Mouse (Mus musculus) hindbrain, postnatal 0 days (tissue): Measurements from ENCODE around the gene Slit3. TPM values are rescaled to one million over a fixed set of nuclear protein-coding genes. Genes with fewer than 3 reads are reported as not detected.

ENCODE experiments used
- ATAC-seq: fragments of 200-750 bp; cut with Nextera tagmentation; 2 replicates; pipeline ENCODE4 v1.8.0; 2017; ENCODE audit warnings: mild to moderate bottlenecking, moderate TSS enrichment, moderate library complexity
- DNase-seq: peaks from one replicate; pipeline ENCODE4 v3.0.0-alpha.2; 2015; ENCODE audit warnings: low spot score
- H3K27ac ChIP-seq: fragments of 300-500 bp; sonication (generic); 2 replicates; pipeline ENCODE4 v1.5.1; 2014; ENCODE audit warnings: mild to moderate bottlenecking
- H3K27me3 ChIP-seq: fragments of 300-500 bp; sonication (generic); 2 replicates; pipeline ENCODE4 v1.6.1; 2014; ENCODE audit warnings: low read length, mixed read lengths; ENCODE audit not compliant: insufficient read depth
- H3K36me3 ChIP-seq: fragments of 300-500 bp; sonication (generic); 2 replicates; pipeline ENCODE4 v1.6.1; 2014; ENCODE audit warnings: low read length, mixed read lengths; ENCODE audit not compliant: insufficient read depth
- H3K4me1 ChIP-seq: fragments of 300-500 bp; sonication (generic); 2 replicates; pipeline ENCODE4 v1.6.1; 2014; ENCODE audit warnings: antibody characterized with exemption, low read length, mixed read lengths; ENCODE audit not compliant: insufficient read depth
- H3K4me2 ChIP-seq: fragments of 300-500 bp; sonication (generic); 2 replicates; pipeline ENCODE4 v1.6.1; 2014; ENCODE audit warnings: low read depth, mild to moderate bottlenecking, low read length, moderate library complexity, mixed read lengths
- H3K4me3 ChIP-seq: fragments of 300-500 bp; sonication (generic); 2 replicates; pipeline ENCODE4 v1.5.1; 2014; ENCODE audit warnings: low read length
- H3K9ac ChIP-seq: fragments of 300-500 bp; sonication (generic); replicated peaks from 2 replicates; pipeline ENCODE4 v1.6.1; 2014; ENCODE audit warnings: mild to moderate bottlenecking, low read length, moderate library complexity, mixed read lengths
- H3K9me3 ChIP-seq: fragments of 300-500 bp; sonication (generic); 2 replicates; pipeline ENCODE4 v1.6.1; 2016; ENCODE audit warnings: low read length, mixed read lengths
- CTCF ChIP-seq: IDR thresholded peaks from 2 replicates; pipeline ENCODE4 v1.5.1; 2016; ENCODE audit warnings: antibody characterized with exemption, control low read depth, low read depth
- WGBS: fragments of 180-500 bp; shearing (Covaris S2); extraction: QIAGEN DNeasy Blood & Tissue Kit; methylation state at CpG from one replicate; pipeline ENCODE4 v1.1.7; 2014; 5-methylcytosine and 5-hydroxymethylcytosine counted together
- polyA plus RNA-seq: library from polyadenylated mRNA; unstranded; fragments of >200 nt; fragmentation: Nextera tagmentation; extraction: Ambion mirVana; gene quantifications from 2 replicates; pipeline ENCODE4 v1.2.1, GENCODE M21; 2015
- total RNA-seq: library from RNA; depleted of rRNA; stranded (reverse); fragments of >200 nt; gene quantifications from 2 replicates; pipeline ENCODE4 v1.2.3, GENCODE M21; 2014

The Slit3 gene
- total and polyA plus RNA-seq, 2 experiments from 2014 or later, result 4.9 to 13.4 TPM

DNA sequence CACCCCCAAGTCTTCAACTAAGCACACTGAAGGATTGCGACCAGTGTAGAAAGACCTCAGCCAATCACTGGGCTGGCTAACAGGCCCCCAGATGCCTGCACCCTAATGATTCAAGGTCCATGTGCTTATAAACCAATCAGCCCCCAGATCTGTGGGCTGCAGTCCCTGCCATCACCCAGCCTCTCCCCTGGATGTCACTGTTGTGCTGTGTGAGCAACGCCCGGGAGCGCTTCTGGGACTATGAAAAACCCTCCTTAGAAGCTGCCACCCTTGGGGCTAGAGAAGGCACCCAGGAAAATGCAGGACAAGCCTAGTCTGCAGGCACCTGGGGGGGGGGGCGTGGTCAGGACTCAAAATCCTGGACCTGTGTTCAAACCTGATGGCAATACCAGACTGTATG lies 331.4 kb downstream of the Slit3 start:
- TF ChIP-seq CTCF, result peak; percentile 83

DNA sequence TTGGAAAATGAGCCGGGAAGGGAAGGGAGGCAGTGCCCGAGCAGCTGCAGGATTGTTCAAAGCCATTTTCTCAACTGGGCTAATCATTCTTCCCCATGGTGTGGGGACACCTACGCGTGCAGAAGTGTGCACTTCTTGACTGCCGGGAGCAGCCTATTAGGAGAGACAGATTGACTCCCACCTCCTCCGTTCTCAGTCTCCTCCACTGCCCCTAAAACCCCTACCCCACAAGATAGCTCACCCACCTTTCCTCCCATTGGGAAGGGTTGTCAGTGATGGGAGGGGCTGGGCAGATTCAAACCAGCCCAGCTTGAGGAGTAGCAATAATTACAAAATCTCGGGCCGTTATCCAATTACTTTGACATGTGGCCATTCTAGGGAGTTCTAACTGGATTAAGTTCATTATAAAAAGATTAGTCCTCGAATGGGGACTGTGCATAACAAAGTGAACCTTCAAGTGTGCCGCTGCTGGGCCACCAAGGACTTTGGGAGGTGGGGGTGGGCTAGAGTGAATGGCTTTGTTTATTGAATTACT lies 333.2 kb downstream of the Slit3 start:
- TF ChIP-seq CTCF, result no peak
- no peak overlapping the region for H3K27ac ChIP-seq
- H3K4me3 ChIP-seq, result no peak overlapping the region
- ATAC-seq (peak; percentile 28; the same call in 1 of the 2 replicates), DNase-seq (peak; percentile 51)
- H3K4me1 ChIP-seq, result no peaks in the 10 kb centered on the region
- H3K4me2 ChIP-seq, result no peak overlapping the region
- H3K9me3 ChIP-seq, result no peaks in the 10 kb centered on the region
- H3K9ac ChIP-seq, result no peak overlapping the region; the same call in 1 of the 2 replicates
- WGBS, result 18% methylated on average over 10 of the region's 10 CpGs
- H3K36me3 ChIP-seq, result no peaks in the 10 kb centered on the region
- H3K27me3 ChIP-seq, result peaks cover 6% of the 10 kb centered on the region; the same call in 1 of the 2 replicates

More for the DNA sequence above, 331.4 kb downstream of the Slit3 start:
- H3K9ac ChIP-seq, result no peak overlapping the region
- no peak overlapping the region for H3K4me2 ChIP-seq
- H3K4me3 ChIP-seq, result no peak overlapping the region
- H3K27ac ChIP-seq, result no peak overlapping the region
- H3K4me1 ChIP-seq, result no peaks in the 10 kb centered on the region
- H3K36me3 ChIP-seq, result no peaks in the 10 kb centered on the region
- DNase-seq (peak; percentile 84), ATAC-seq (peak; percentile 83)
- no peaks in the 10 kb centered on the region for H3K9me3 ChIP-seq
- 30% methylated on average over 5 of the region's 5 CpGs for WGBS
- peaks cover 6% of the 10 kb centered on the region; the same call in 1 of the 2 replicates for H3K27me3 ChIP-seq

GRCm38 (mm10) chr11:35454781-35455180 lies 333.8 kb downstream of the Slit3 start:
- Histone ChIP-seq H3K4me1 (no peaks in the 10 kb centered on the region), H3K4me2 (no peak overlapping the region), H3K27me3 (peaks cover 6% of the 10 kb centered on the region; the same call in 1 of the 2 replicates), H3K9me3 (no peaks in the 10 kb centered on the region), H3K4me3 (no peak overlapping the region), H3K36me3 (no peaks in the 10 kb centered on the region), H3K27ac (no peak overlapping the region), H3K9ac (no peak overlapping the region)
- DNase-seq (no peak), ATAC-seq (no peak)
- 31% methylated on average over 4 of the region's 4 CpGs for WGBS
- no peak for TF ChIP-seq CTCF

GRCm38 (mm10) chr11:35458068-35458467 lies 337.0 kb downstream of the Slit3 start:
- no peak overlapping the region for H3K4me3 ChIP-seq
- no peak overlapping the region for H3K27ac ChIP-seq
- H3K27me3 ChIP-seq, result peaks cover 6% of the 10 kb centered on the region; the same call in 1 of the 2 replicates
- no peaks in the 10 kb centered on the region for H3K9me3 ChIP-seq
- no peak overlapping the region for H3K9ac ChIP-seq
- no peak for ATAC-seq
- 68% methylated on average over 2 of the region's 2 CpGs for WGBS
- H3K4me1 ChIP-seq, result no peaks in the 10 kb centered on the region
- no peak for TF ChIP-seq CTCF
- DNase-seq, result no peak
- no peak overlapping the region for H3K4me2 ChIP-seq
- no peaks in the 10 kb centered on the region for H3K36me3 ChIP-seq

DNA sequence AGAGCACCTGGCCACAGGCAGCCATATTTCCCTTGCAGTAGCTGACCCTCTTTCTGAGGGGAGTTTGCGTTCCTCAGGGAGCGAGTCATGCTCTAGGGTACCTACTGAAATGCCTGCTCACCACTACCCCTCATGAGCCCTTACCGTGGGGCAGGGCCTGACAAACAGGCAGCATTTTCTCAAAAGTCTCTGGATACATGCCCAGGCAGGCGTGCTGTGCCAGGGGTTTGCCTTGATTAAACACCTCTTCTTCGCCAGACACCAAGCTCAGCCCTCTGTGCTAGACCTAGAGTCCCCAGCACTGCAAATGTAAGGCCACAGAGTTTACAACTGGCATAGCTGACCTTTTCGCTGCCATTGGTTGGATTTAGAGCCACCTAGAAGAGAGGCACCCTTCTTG lies 345.7 kb downstream of the Slit3 start:
- DNase-seq, result peak; percentile 39
- TF ChIP-seq CTCF, result no peak
- Histone ChIP-seq H3K4me1 (no peaks in the 10 kb centered on the region), H3K36me3 (no peaks in the 10 kb centered on the region), H3K27me3 (no peaks in the 10 kb centered on the region), H3K9ac (no peak overlapping the region), H3K4me2 (no peak overlapping the region), H3K27ac (no peak overlapping the region), H3K4me3 (no peak overlapping the region), H3K9me3 (no peaks in the 10 kb centered on the region)
- ATAC-seq, result no peak
- 54% methylated on average over 6 of the region's 6 CpGs for WGBS

GRCm38 (mm10) chr11:35468847-35469246 lies 347.8 kb downstream of the Slit3 start:
- no peaks in the 10 kb centered on the region for H3K27me3 ChIP-seq
- 43% methylated on average over 7 of the region's 7 CpGs for WGBS
- no peak overlapping the region for H3K9ac ChIP-seq
- H3K9me3 ChIP-seq, result no peaks in the 10 kb centered on the region
- no peak overlapping the region for H3K4me3 ChIP-seq
- peak; percentile 47 for DNase-seq
- no peaks in the 10 kb centered on the region for H3K4me1 ChIP-seq
- TF ChIP-seq CTCF, result no peak
- H3K27ac ChIP-seq, result no peak overlapping the region
- no peak overlapping the region for H3K4me2 ChIP-seq
- no peak for ATAC-seq
- no peaks in the 10 kb centered on the region for H3K36me3 ChIP-seq

GRCm38 (mm10) chr11:35469940-35470339 lies 348.9 kb downstream of the Slit3 start:
- WGBS, result 82% methylated on average over 4 of the region's 4 CpGs
- Histone ChIP-seq H3K4me1 (no peaks in the 10 kb centered on the region), H3K9ac (no peak overlapping the region), H3K4me3 (no peak overlapping the region), H3K27me3 (no peaks in the 10 kb centered on the region), H3K4me2 (no peak overlapping the region), H3K9me3 (no peaks in the 10 kb centered on the region), H3K27ac (no peak overlapping the region), H3K36me3 (no peaks in the 10 kb centered on the region)
- no peak for TF ChIP-seq CTCF
- DNase-seq (no peak), ATAC-seq (no peak)
